Mouse (Mus musculus): ENCODE results near the gene Ttc23l. TPM values are rescaled to one million over a fixed set of nuclear protein-coding genes. Genes with fewer than 3 reads are reported as not detected.
A peak's percentile ranks its signal among the peaks of the same experiment; 100 is the strongest.

Gene Ttc23l
- polyA plus RNA-seq, 1 experiment from 2014 or later = not detected

DNA sequence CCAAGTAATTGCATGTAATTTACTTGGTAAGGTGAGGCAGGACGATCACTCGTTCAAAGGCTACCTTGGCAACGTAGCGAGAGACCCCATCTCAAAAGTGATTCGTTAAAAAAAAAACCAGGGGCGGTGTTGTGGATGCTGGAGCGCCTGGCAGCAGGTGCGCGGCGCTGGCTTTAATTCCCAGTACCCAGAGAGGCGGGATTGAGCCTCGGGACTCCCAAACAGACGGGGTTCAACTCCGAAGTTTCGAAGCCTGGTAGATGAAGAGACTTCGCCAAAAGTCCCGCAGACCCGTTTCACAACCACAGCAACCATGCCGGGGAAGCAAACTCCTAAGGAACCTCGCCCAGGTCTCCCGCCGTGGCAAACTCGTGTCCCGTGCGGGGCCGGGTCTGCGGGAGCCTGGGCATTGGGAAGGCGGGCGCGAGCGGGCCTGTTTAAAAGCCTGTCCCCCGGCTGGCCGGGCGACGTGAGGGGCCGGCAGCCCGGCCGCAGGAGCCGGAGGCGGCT lies 88.8 kb downstream of the Ttc23l start:
- Histone ChIP-seq H3K36me3 (no peaks in the 10 kb centered on the region), H3K27me3 (no peaks in the 10 kb centered on the region), H3K9ac (replicated peaks) (peak overlapping the region; percentile 81), H3K27ac (peak overlapping the region; percentile 86), H3K4me2 (replicated peaks) (peak overlapping the region; percentile 86), H3K9me3 (no peaks in the 10 kb centered on the region), H3K4me1 (replicated peaks) (peaks cover 22% of the 10 kb centered on the region), H3K4me3 (replicated peaks) (peak overlapping the region; percentile 69)
- peak; percentile 28 for ATAC-seq
- WGBS = under 1% methylated on average over 35 of the region's 40 CpGs

- no peaks in the 10 kb centered on the region for H3K9me3 ChIP-seq
- no peak overlapping the region for H3K27ac ChIP-seq
- H3K4me2 ChIP-seq (replicated peaks) = peak overlapping the region; percentile 86
- H3K4me3 ChIP-seq (replicated peaks) = peak overlapping the region; percentile 69; the same call in 1 of the 2 replicates
- no peak for ATAC-seq
- no peak overlapping the region for H3K9ac ChIP-seq (replicated peaks)
- 82% methylated on average over 3 of the region's 3 CpGs for WGBS
- H3K27me3 ChIP-seq = no peaks in the 10 kb centered on the region
- peaks cover 22% of the 10 kb centered on the region for H3K4me1 ChIP-seq (replicated peaks)
- H3K36me3 ChIP-seq = no peaks in the 10 kb centered on the region
Observed at GRCm38 (mm10) chr15:10468761-10469160, 89.7 kb downstream of the Ttc23l start.

- no peaks in the 10 kb centered on the region for H3K9me3 ChIP-seq
- no peak overlapping the region for H3K4me3 ChIP-seq (replicated peaks)
- H3K27me3 ChIP-seq = no peaks in the 10 kb centered on the region
- WGBS = 93% methylated on average over 3 of the region's 3 CpGs
- no peak overlapping the region for H3K4me2 ChIP-seq (replicated peaks)
- H3K27ac ChIP-seq = no peak overlapping the region
- H3K4me1 ChIP-seq (replicated peaks) = peaks cover 18% of the 10 kb centered on the region
- ATAC-seq = no peak
- no peak overlapping the region for H3K9ac ChIP-seq (replicated peaks)
- peaks cover 27% of the 10 kb centered on the region for H3K36me3 ChIP-seq
Observed at GRCm38 (mm10) chr15:10464678-10465077, 93.8 kb downstream of the Ttc23l start.

GRCm38 (mm10) chr15:10463555-10463954 lies 94.9 kb downstream of the Ttc23l start:
- H3K27me3 ChIP-seq = no peaks in the 10 kb centered on the region
- no peak overlapping the region for H3K9ac ChIP-seq (replicated peaks)
- H3K4me2 ChIP-seq (replicated peaks) = no peak overlapping the region
- no peak for ATAC-seq
- peaks cover 7% of the 10 kb centered on the region for H3K4me1 ChIP-seq (replicated peaks)
- H3K4me3 ChIP-seq (replicated peaks) = no peak overlapping the region
- H3K27ac ChIP-seq = no peak overlapping the region
- H3K9me3 ChIP-seq = no peaks in the 10 kb centered on the region
- H3K36me3 ChIP-seq = peaks cover 36% of the 10 kb centered on the region
- 87% methylated on average over 5 of the region's 5 CpGs for WGBS

- no peak overlapping the region for H3K9ac ChIP-seq (replicated peaks)
- H3K4me1 ChIP-seq (replicated peaks) = no peaks in the 10 kb centered on the region
- H3K36me3 ChIP-seq = peaks cover 54% of the 10 kb centered on the region
- no peaks in the 10 kb centered on the region for H3K27me3 ChIP-seq
- WGBS = 93% methylated on average over 12 of the region's 12 CpGs
- H3K4me3 ChIP-seq (replicated peaks) = no peak overlapping the region
- no peaks in the 10 kb centered on the region for H3K9me3 ChIP-seq
- no peak for ATAC-seq
- H3K4me2 ChIP-seq (replicated peaks) = no peak overlapping the region
- no peak overlapping the region for H3K27ac ChIP-seq
Observed at GRCm38 (mm10) chr15:10460986-10461385, 97.5 kb downstream of the Ttc23l start.

Other genes with a start within 250 kb of the Ttc23l start
- not detected in 2 replicates for gene Gm21973, start 233.3 kb downstream of the Ttc23l start, polyA plus RNA-seq (2015; fragmentation: Nextera tagmentation; extraction: Ambion mirVana)
- gene Agxt2, start 200.1 kb downstream of the Ttc23l start, polyA plus RNA-seq (2015; fragmentation: Nextera tagmentation; extraction: Ambion mirVana) = not detected in 2 replicates
- gene Dnajc21, start 88.2 kb downstream of the Ttc23l start, polyA plus RNA-seq (2015; fragmentation: Nextera tagmentation; extraction: Ambion mirVana) = 9.8 and 10.5 TPM in 2 replicates
- 70.1 and 93.9 TPM in 2 replicates for gene Brix1, start 72.7 kb downstream of the Ttc23l start, polyA plus RNA-seq (2015; fragmentation: Nextera tagmentation; extraction: Ambion mirVana)
- gene Rad1, start 72.7 kb downstream of the Ttc23l start, polyA plus RNA-seq (2015; fragmentation: Nextera tagmentation; extraction: Ambion mirVana) = 31.9 and 33.9 TPM in 2 replicates
- gene Rai14, start 156.0 kb upstream of the Ttc23l start, polyA plus RNA-seq (2015; fragmentation: Nextera tagmentation; extraction: Ambion mirVana) = 30.1 and 34.2 TPM in 2 replicates

All from midbrain, embryonic 13.5 days (tissue).